Mouse (Mus musculus): ENCODE results near the gene Mgat4e. TPM values are rescaled to one million over a fixed set of nuclear protein-coding genes. Genes with fewer than 3 reads are reported as not detected.

The Mgat4e gene
- not detected in 2 replicates for polyA plus RNA-seq (2015; fragmentation: Nextera tagmentation; extraction: Ambion mirVana)

DNA sequence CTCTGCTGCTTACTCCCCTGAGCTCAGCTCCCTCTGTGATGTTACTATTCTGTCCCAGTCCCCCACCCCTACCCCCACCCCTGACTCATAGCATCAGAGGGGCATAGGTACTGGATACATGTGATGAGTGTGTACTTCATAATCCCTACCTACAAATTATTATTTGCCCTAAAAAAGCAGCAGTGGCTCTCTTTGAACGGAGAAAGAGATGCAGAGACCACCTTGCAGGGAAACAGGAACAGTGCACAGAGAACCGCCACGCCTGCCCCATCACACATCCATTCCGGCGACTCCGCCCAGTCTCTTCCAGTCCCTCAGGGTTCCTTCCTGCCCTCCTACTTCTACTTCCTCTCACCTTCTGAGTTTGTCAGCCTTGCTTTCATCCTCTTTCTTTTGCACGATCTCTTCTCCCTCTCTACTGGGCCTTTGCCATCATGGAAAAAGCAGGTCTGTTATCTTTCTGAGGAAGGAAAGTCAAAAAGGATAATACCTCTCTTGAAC is at the start of gene Mgat4e:
TSS of gene Mgat4e (minus strand) at position 51 of the 501 bp plus-strand sequence.
- no peak within 1 kb of the TSS for H3K27ac ChIP-seq (ENCODE audit: low read length)
- WGBS = 42% methylated on average over 7 of the region's 7 CpGs

DNA sequence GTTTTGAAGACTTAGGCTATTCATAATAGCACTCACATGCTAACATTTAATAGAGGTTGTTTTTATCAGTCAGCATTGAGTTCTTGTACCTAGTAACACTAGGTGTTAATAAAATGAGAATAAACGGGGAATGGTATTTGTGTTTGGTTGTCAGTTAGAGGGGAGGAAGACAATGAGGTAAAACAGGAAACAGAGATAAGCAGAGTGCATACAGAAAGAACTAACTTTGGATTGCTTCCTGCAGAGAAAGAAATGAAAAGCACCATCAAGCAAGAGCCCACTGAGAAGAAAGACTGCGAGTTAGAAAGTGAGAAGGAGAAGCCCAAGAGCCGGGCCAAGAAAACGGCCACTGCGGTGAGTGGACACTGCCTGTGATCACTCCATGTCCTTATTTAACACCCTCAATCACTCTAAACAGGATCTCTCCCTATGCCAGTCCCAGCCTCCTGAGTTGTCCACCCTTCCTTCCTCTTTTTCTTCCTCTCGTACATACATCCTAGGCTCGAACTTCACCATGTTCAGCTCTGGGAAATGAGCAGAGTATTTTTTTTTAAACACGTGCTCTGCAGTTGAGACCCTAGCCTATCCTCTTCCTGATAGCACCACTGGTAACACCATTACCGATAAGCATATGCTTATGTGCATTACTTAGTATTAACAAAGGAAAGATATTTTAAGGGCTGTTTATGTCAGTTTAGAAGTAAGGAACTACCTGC is 48.0 kb upstream of the Mgat4e start:
- H3K27ac ChIP-seq (ENCODE audit: low read length) = no peak overlapping the region
- H3K36me3 ChIP-seq (ENCODE audit: control insufficient read depth, insufficient read depth, low read length) = peaks cover 56% of the 10 kb centered on the region
- no peaks in the 10 kb centered on the region for H3K27me3 ChIP-seq (ENCODE audit: control insufficient read depth, insufficient read depth, low read depth, low read length)
- WGBS = 74% methylated on average over 9 of the region's 9 CpGs
- no peaks in the 10 kb centered on the region for H3K4me1 ChIP-seq (replicated peaks; ENCODE audit: control insufficient read depth, insufficient read depth, low read length)
- no peak overlapping the region for H3K4me3 ChIP-seq (ENCODE audit: low read length)
- H3K9ac ChIP-seq (ENCODE audit: low read length) = no peak overlapping the region
- no peak overlapping the region for H3K4me2 ChIP-seq (ENCODE audit: low read depth, low read length)
- no peaks in the 10 kb centered on the region for H3K9me3 ChIP-seq (ENCODE audit: control insufficient read depth, low read length)
- ATAC-seq (ENCODE audit: low read depth) = no peak

More for the DNA sequence above, at the start of gene Mgat4e:
- Histone ChIP-seq H3K9me3 (ENCODE audit: control insufficient read depth, low read length) (no peaks in the 10 kb centered on the region), H3K4me2 (ENCODE audit: low read depth, low read length) (no peak within 1 kb of the TSS), H3K9ac (ENCODE audit: low read length) (no peak within 1 kb of the TSS), H3K4me1 (replicated peaks; ENCODE audit: control insufficient read depth, insufficient read depth, low read length) (peaks cover 3% of the 10 kb centered on the region; the same call in 1 of the 2 replicates), H3K36me3 (ENCODE audit: control insufficient read depth, insufficient read depth, low read length) (no peaks in the 10 kb centered on the region), H3K4me3 (ENCODE audit: low read length) (no peak within 1 kb of the TSS), H3K27me3 (ENCODE audit: control insufficient read depth, insufficient read depth, low read depth, low read length) (no peaks in the 10 kb centered on the region)
- no peak for ATAC-seq (ENCODE audit: low read depth)

DNA sequence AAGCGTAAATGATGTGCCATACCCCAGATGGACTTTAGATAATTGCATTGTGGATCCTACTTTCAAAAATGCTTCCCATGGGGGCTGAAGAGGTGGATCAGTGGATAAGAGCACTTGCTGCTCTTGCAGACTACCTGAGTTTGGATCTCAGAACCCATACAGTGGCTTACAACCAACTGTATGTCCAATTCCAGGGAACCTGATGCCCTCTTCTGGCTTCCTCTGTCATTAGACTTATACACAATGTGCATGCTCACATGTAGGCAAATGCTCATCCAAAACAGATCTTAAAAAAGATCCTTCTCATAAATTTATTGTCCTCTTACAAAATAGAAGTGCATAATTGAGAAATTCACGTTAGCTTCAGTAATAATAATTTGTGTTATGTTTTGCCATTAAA is 42.3 kb upstream of the Mgat4e start:
- Histone ChIP-seq H3K4me3 (ENCODE audit: low read length) (no peak overlapping the region), H3K36me3 (ENCODE audit: control insufficient read depth, insufficient read depth, low read length) (peaks cover 28% of the 10 kb centered on the region), H3K27me3 (ENCODE audit: control insufficient read depth, insufficient read depth, low read depth, low read length) (no peaks in the 10 kb centered on the region), H3K9ac (ENCODE audit: low read length) (no peak overlapping the region), H3K4me2 (ENCODE audit: low read depth, low read length) (no peak overlapping the region), H3K4me1 (replicated peaks; ENCODE audit: control insufficient read depth, insufficient read depth, low read length) (no peaks in the 10 kb centered on the region), H3K9me3 (ENCODE audit: control insufficient read depth, low read length) (no peaks in the 10 kb centered on the region), H3K27ac (ENCODE audit: low read length) (no peak overlapping the region)
- no peak for ATAC-seq (ENCODE audit: low read depth)
- 86% methylated on average over 2 of the region's 2 CpGs for WGBS

DNA sequence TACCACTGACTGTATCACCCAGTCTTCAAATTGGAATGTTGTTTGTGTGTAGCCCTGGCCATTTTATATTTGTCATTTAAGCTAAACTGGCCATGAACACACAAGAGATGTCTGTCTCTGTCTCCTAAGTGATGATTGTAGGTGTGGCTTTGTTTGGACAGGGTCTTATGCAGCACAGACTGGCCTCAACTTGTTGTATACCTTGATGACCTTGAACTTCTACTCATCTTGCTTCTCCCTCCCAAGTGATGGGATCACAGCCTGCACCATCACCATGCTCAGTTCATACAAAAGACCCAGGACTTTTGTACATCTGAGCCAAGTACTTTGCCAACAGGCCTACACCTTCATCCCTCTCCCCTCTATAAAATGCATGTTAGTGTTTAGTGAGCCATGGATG is 40.2 kb upstream of the Mgat4e start:
- Histone ChIP-seq H3K4me1 (replicated peaks; ENCODE audit: control insufficient read depth, insufficient read depth, low read length) (no peaks in the 10 kb centered on the region), H3K27me3 (ENCODE audit: control insufficient read depth, insufficient read depth, low read depth, low read length) (no peaks in the 10 kb centered on the region), H3K9me3 (ENCODE audit: control insufficient read depth, low read length) (no peaks in the 10 kb centered on the region), H3K4me3 (ENCODE audit: low read length) (no peak overlapping the region), H3K27ac (ENCODE audit: low read length) (no peak overlapping the region), H3K36me3 (ENCODE audit: control insufficient read depth, insufficient read depth, low read length) (peaks cover 24% of the 10 kb centered on the region), H3K4me2 (ENCODE audit: low read depth, low read length) (no peak overlapping the region), H3K9ac (ENCODE audit: low read length) (no peak overlapping the region)
- ATAC-seq (ENCODE audit: low read depth) = no peak

DNA sequence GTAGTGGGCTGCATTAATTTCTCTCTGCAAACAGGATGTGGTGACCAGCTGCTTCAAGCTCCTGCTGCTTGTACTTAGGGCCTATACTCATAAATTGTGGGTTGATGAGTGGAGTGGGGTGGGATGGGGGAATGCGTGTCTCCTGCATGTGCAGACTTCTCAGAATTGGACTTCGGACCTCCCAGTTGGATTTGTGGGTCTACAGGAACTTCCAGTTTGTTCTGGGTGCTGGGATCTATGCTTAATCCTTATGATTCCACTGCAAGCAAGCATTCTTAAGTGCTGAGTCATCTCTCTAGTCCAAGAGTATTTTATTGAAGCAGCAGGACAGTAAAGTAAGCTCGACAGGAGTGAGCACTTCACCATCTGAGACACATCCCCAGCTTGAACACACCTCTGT is 34.1 kb upstream of the Mgat4e start:
- Histone ChIP-seq H3K9me3 (ENCODE audit: control insufficient read depth, low read length) (no peaks in the 10 kb centered on the region), H3K27me3 (ENCODE audit: control insufficient read depth, insufficient read depth, low read depth, low read length) (no peaks in the 10 kb centered on the region), H3K9ac (ENCODE audit: low read length) (no peak overlapping the region), H3K4me2 (ENCODE audit: low read depth, low read length) (no peak overlapping the region), H3K4me3 (ENCODE audit: low read length) (no peak overlapping the region), H3K36me3 (ENCODE audit: control insufficient read depth, insufficient read depth, low read length) (peaks cover 7% of the 10 kb centered on the region), H3K27ac (ENCODE audit: low read length) (no peak overlapping the region), H3K4me1 (replicated peaks; ENCODE audit: control insufficient read depth, insufficient read depth, low read length) (no peaks in the 10 kb centered on the region)
- 50% methylated on average over 3 of the region's 3 CpGs for WGBS
- no peak for ATAC-seq (ENCODE audit: low read depth)

DNA sequence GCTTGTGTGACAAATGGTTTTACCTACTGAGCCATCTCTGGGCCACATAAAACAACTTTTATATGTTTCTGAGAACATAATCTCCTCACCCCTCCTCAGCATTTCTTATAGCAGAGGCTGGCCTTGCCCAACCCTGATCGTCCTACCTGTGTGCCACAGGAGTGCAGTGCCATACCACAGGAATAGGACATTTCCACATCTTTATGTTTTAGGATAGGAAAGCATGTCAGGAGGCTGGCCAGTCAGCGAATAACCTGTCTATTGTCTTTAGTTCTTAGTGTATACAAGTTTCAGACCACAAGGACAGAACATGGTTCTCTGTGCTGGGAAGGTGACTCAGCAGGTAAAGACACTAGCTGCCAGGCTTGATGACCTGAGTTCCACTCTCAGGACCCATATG is 31.3 kb upstream of the Mgat4e start:
- Histone ChIP-seq H3K4me3 (ENCODE audit: low read length) (no peak overlapping the region), H3K4me1 (replicated peaks; ENCODE audit: control insufficient read depth, insufficient read depth, low read length) (no peaks in the 10 kb centered on the region), H3K27me3 (ENCODE audit: control insufficient read depth, insufficient read depth, low read depth, low read length) (no peaks in the 10 kb centered on the region), H3K36me3 (ENCODE audit: control insufficient read depth, insufficient read depth, low read length) (peaks cover 6% of the 10 kb centered on the region), H3K27ac (ENCODE audit: low read length) (no peak overlapping the region), H3K9ac (ENCODE audit: low read length) (no peak overlapping the region), H3K9me3 (ENCODE audit: control insufficient read depth, low read length) (no peaks in the 10 kb centered on the region), H3K4me2 (ENCODE audit: low read depth, low read length) (no peak overlapping the region)
- no peak for ATAC-seq (ENCODE audit: low read depth)
- 80% methylated on average over 2 of the region's 2 CpGs for WGBS

DNA sequence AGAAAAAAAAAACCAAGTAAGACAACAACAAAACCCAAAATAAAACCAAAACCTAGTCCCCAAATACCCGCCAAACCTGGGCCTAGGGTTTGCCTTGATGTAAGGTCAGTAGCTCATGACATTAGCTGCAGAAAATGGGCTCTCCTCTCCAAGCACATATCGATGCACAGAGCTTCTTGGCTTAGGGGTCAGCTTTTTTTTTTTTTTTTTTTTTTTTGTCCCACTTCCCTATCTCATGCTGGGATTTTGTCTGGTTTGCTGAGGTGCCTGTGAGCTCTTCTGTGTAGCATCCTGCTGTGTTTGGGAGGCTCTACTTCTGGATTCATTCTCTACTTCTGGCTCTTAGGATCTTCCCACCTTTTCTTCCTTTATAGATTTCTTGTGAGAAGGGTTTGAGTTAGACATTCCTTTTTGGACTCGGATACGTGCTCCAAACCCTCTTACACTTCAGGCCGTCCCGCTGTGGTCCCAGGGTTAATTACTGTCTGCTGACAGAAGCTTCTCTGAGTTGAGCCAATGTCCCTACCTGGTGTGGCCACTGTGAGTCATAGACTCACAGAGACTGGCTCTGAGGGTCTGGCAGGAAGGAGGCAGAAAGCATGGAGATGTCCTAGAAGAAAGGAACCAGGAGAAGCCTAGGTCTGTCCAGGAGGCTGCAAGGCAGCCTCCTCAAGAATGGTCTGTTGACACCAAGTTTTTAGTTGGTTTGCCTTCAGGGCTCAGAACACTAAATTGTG is 28.1 kb upstream of the Mgat4e start:
- 80% methylated on average over 6 of the region's 6 CpGs for WGBS
- Histone ChIP-seq H3K4me1 (replicated peaks; ENCODE audit: control insufficient read depth, insufficient read depth, low read length) (no peaks in the 10 kb centered on the region), H3K27me3 (ENCODE audit: control insufficient read depth, insufficient read depth, low read depth, low read length) (no peaks in the 10 kb centered on the region), H3K9ac (ENCODE audit: low read length) (no peak overlapping the region), H3K27ac (ENCODE audit: low read length) (no peak overlapping the region), H3K4me3 (ENCODE audit: low read length) (no peak overlapping the region), H3K9me3 (ENCODE audit: control insufficient read depth, low read length) (no peaks in the 10 kb centered on the region), H3K4me2 (ENCODE audit: low read depth, low read length) (no peak overlapping the region), H3K36me3 (ENCODE audit: control insufficient read depth, insufficient read depth, low read length) (no peaks in the 10 kb centered on the region)
- no peak for ATAC-seq (ENCODE audit: low read depth)

DNA sequence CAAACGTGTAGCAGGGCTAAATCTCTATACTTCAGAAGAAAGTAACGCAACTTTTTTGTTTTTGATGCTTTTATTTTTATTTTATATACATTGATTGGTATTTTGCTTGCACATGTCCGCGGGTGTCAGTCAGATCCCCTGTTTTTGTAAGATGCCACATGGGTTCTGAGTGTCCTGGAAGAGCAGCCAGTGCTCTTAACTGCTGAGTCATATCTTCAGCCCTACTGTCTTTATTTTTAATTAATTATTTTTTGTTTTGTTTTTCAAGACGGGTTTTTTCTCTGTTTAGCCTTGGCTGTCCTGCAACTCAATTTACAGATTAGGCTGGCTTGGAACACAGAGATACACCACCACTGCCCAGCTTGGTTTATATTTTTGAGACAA is 24.4 kb upstream of the Mgat4e start:
- 70% methylated on average over 5 of the region's 5 CpGs for WGBS

DNA sequence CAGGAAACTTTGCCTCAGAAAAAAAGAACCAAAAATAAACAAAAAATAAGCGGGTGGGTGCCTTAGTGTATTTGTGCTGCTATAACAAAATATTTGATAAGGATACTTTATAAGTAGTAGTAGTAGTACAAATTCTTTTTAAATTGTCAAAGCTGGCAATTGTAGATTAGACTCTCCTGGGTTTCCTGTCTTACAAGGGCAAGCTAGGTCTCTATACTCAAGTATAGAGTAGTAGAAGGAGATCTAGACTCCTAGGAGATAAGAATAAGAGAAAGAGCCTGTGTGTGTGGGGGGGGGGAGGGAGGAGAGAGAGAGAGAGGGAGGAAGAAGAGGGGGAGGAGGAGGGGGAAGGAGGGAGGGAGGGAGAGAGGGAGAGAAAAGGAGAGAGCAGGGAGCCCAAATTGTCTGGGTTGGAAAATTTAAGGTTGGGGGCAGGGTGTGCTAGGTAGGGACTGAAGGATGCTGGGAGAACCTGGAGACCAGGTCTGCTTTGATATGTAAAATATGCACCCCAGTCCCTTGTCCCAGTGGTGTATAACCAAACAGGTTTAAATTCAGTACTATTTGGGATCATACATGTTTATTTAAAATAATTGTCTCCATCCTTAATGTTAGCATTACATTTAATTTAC is 23.9 kb upstream of the Mgat4e start:
- Histone ChIP-seq H3K9ac (ENCODE audit: low read length) (no peak overlapping the region), H3K4me1 (replicated peaks; ENCODE audit: control insufficient read depth, insufficient read depth, low read length) (no peaks in the 10 kb centered on the region), H3K36me3 (ENCODE audit: control insufficient read depth, insufficient read depth, low read length) (no peaks in the 10 kb centered on the region), H3K4me2 (ENCODE audit: low read depth, low read length) (no peak overlapping the region), H3K27me3 (ENCODE audit: control insufficient read depth, insufficient read depth, low read depth, low read length) (no peaks in the 10 kb centered on the region), H3K27ac (ENCODE audit: low read length) (no peak overlapping the region), H3K9me3 (ENCODE audit: control insufficient read depth, low read length) (no peaks in the 10 kb centered on the region), H3K4me3 (ENCODE audit: low read length) (no peak overlapping the region)
- 33% methylated on average over 1 of the region's 1 CpGs for WGBS
- ATAC-seq (ENCODE audit: low read depth) = no peak

More for the DNA sequence above, 24.4 kb upstream of the Mgat4e start:
- Histone ChIP-seq H3K4me3 (ENCODE audit: low read length) (no peak overlapping the region), H3K36me3 (ENCODE audit: control insufficient read depth, insufficient read depth, low read length) (no peaks in the 10 kb centered on the region), H3K9me3 (ENCODE audit: control insufficient read depth, low read length) (no peaks in the 10 kb centered on the region), H3K4me2 (ENCODE audit: low read depth, low read length) (no peak overlapping the region), H3K27ac (ENCODE audit: low read length) (no peak overlapping the region), H3K27me3 (ENCODE audit: control insufficient read depth, insufficient read depth, low read depth, low read length) (no peaks in the 10 kb centered on the region), H3K4me1 (replicated peaks; ENCODE audit: control insufficient read depth, insufficient read depth, low read length) (no peaks in the 10 kb centered on the region), H3K9ac (ENCODE audit: low read length) (no peak overlapping the region)
- no peak for ATAC-seq (ENCODE audit: low read depth)

All from lung, embryonic 16.5 days (tissue).